Mouse (Mus musculus) liver, embryonic 13.5 days (tissue): Measurements from ENCODE around the gene Ints7. TPM values are rescaled to one million over a fixed set of nuclear protein-coding genes. Genes with fewer than 3 reads are reported as not detected.

Source experiments
- ATAC-seq: fragments of 200-750 bp; cut with Nextera tagmentation; 2 replicates; pipeline ENCODE4 v1.8.0; 2017; ENCODE audit warnings: low read depth, mild to moderate bottlenecking, moderate number of reproducible peaks, moderate library complexity
- DNase-seq: peaks from one replicate; pipeline ENCODE4 v3.0.0; 2022
- H3K27ac ChIP-seq: fragments of 300-500 bp; sonication (generic); 2 replicates; pipeline ENCODE4 v1.5.1; 2015; ENCODE audit warnings: moderate library complexity, mild to moderate bottlenecking, inconsistent platforms
- H3K27me3 ChIP-seq: fragments of 300-500 bp; sonication (generic); 2 replicates; pipeline ENCODE4 v1.6.1; 2015; ENCODE audit warnings: mild to moderate bottlenecking, inconsistent platforms
- H3K36me3 ChIP-seq: fragments of 300-500 bp; sonication (generic); 2 replicates; pipeline ENCODE4 v1.6.1; 2015; ENCODE audit warnings: mild to moderate bottlenecking, inconsistent platforms
- H3K4me1 ChIP-seq: fragments of 300-500 bp; sonication (generic); replicated peaks from 2 replicates; pipeline ENCODE4 v1.6.1; 2015; ENCODE audit warnings: inconsistent platforms
- H3K4me2 ChIP-seq: fragments of 300-500 bp; sonication (generic); 2 replicates; pipeline ENCODE4 v1.6.1; 2015; ENCODE audit warnings: inconsistent platforms, mild to moderate bottlenecking, moderate library complexity
- H3K4me3 ChIP-seq: fragments of 300-500 bp; sonication (generic); replicated peaks from 2 replicates; pipeline ENCODE4 v1.5.1; 2015; ENCODE audit warnings: mild to moderate bottlenecking, inconsistent platforms
- H3K9ac ChIP-seq: fragments of 300-500 bp; sonication (generic); 2 replicates; pipeline ENCODE4 v1.6.1; 2015; ENCODE audit warnings: mild to moderate bottlenecking, inconsistent platforms
- H3K9me3 ChIP-seq: fragments of 300-500 bp; sonication (generic); replicated peaks from 2 replicates; pipeline ENCODE4 v1.6.1; 2016; ENCODE audit warnings: inconsistent platforms
- WGBS: fragments of 180-500 bp; shearing (Covaris S2); methylation state at CpG from one replicate; pipeline ENCODE4 v1.1.7; 2015; ENCODE audit not compliant: insufficient replicate concordance; 5-methylcytosine and 5-hydroxymethylcytosine counted together
- polyA plus RNA-seq: library from polyadenylated mRNA; unstranded; fragments of >200 nt; fragmentation: Nextera tagmentation; extraction: Ambion mirVana; gene quantifications from 2 replicates; pipeline ENCODE4 v1.2.1, GENCODE M21; 2015

The Ints7 gene
- polyA plus RNA-seq, 1 experiment from 2014 or later: 25.0 TPM

DNA sequence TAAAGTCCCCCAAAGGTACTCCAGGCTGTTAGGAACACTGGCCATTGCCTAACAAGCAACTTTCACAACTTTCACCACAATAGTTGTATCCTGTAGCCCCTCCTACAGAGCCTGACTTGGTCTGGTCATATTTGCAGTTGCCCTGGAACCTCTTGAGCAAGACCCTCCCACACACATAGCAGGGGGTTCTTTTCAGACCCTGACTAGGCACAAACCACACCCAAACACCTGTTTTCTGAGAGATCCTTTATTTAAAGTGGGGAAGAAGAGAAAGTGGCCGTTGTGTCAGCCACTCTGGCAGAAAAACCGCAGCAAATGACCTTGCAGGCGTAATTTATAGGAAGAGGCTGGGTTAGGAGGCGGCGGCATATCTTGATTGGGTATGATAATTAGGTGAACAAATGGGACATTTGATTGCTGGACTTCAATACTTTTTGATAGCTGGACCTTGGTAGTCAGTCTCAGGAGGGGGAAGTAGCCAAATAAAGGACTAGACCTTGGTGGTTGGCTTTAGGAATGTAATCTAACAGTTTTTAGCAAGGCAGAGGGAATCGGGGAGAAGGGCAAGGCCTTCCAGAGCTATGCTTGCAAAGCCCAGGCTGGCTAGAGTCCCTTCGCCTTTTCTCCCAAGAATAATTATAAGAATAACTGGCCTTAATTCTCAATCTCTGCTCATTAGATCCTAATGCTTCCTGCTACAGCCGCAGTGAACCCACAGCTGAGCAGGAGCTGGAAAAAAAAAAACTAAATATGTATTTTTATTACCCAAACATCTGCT is 85.8 kb downstream of the Ints7 start:
- Histone ChIP-seq H3K4me3 (no peak overlapping the region), H3K36me3 (no peaks in the 10 kb centered on the region), H3K4me2 (no peak overlapping the region), H3K9ac (no peak overlapping the region), H3K27ac (no peak overlapping the region), H3K27me3 (no peaks in the 10 kb centered on the region), H3K9me3 (no peaks in the 10 kb centered on the region), H3K4me1 (peaks cover 16% of the 10 kb centered on the region)
- ATAC-seq: peak; percentile 38; the same call in 1 of the 2 replicates
- 47% methylated on average over 8 of the region's 8 CpGs for WGBS
- DNase-seq: no peak

DNA sequence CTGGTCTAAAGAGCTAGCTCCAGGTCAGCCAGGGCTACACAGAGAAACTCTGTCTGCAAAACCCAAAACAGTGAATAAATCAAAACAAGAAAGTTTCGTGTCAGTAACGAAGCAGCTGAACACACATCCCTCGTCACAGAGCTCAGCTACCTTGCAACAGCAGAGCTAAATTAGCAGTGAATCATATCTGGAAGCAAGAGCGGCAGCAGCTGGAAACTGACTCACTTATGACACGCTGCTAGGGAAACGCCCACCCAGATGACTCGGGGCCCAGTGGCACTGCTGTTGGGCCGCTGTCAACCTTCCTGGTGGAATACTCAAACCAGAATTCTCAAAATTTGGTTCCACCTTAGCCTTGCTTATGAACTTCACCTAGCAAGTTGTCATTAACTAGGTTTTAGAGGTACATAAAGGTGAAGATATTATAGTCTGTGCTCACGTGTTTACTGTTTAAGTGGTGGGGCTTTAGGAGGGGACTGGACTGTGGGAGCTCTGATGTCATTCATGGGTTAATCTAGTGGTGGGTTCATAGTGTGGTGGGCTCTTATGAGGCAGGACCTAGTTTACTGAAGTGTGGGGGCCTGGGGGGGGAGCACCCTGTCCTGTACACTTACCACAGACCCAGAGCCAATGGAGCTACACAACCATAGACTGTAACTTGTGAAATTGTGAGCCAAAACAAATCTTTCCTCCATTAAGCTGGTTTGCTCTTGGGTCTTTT is 86.9 kb downstream of the Ints7 start:
- ATAC-seq (no peak), DNase-seq (no peak)

DNA sequence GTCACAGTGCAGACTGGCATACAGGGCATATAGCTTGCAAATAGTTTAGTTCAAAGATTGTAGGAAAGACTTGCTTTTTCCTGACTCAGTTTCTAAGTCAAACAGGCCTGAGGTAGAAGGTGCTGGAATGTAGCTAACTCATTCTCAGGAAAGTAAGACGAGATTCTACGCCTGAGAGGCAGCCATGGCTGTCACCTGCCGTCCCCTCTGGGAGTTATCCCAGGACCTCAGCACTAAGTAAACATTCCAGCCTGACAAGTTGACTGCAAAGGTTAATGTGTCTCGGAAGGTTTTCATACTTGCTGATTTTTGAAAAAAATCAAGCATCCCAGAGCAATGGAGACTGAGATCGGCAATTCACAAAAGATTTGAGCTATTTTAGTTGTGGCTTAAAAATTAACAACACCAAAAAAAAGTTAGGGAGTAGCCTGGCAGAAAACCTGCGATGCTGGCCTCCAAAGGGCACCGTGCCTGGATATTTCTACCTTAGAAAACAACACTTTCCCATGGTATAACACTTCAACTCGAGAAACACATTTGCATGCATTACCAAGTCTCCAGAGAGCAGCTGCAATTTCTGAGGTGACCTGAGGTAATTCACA is 87.6 kb downstream of the Ints7 start:
- no peak overlapping the region for H3K4me3 ChIP-seq
- H3K9me3 ChIP-seq: no peaks in the 10 kb centered on the region
- ATAC-seq: no peak
- no peak for DNase-seq
- H3K27ac ChIP-seq: no peak overlapping the region
- no peaks in the 10 kb centered on the region for H3K27me3 ChIP-seq
- H3K9ac ChIP-seq: no peak overlapping the region
- peaks cover 16% of the 10 kb centered on the region for H3K4me1 ChIP-seq
- 47% methylated on average over 8 of the region's 8 CpGs for WGBS
- no peak overlapping the region for H3K4me2 ChIP-seq
- no peaks in the 10 kb centered on the region for H3K36me3 ChIP-seq

More for the DNA sequence above, 86.9 kb downstream of the Ints7 start:
- H3K4me3 ChIP-seq: no peak overlapping the region
- H3K36me3 ChIP-seq: no peaks in the 10 kb centered on the region
- no peak overlapping the region for H3K27ac ChIP-seq
- H3K27me3 ChIP-seq: no peaks in the 10 kb centered on the region
- peaks cover 16% of the 10 kb centered on the region for H3K4me1 ChIP-seq
- H3K9ac ChIP-seq: no peak overlapping the region
- no peak overlapping the region for H3K4me2 ChIP-seq
- H3K9me3 ChIP-seq: no peaks in the 10 kb centered on the region
- WGBS: 42% methylated on average over 9 of the region's 9 CpGs

DNA sequence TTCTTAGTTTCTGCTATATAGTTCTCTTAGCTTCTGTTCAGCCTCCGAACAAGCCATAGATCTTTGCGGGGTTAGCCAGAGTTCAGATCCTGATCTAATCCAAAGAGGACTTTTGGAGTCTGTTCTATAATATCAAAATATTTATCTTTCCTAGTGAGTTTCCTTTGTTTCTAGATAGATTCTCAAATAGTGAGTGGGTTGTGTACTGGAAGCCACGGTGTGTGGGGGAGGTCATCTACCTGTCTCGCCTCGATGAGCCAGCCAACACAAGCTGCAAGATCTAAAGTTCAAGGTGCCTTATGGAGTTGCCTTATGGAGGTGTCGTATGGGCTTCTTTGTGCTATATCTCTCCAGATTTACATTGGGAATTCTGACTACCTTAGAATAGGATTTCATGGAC is 88.2 kb downstream of the Ints7 start:
- Histone ChIP-seq H3K4me1 (peaks cover 16% of the 10 kb centered on the region), H3K27ac (no peak overlapping the region), H3K9ac (no peak overlapping the region), H3K9me3 (no peaks in the 10 kb centered on the region), H3K4me3 (no peak overlapping the region), H3K4me2 (no peak overlapping the region), H3K27me3 (no peaks in the 10 kb centered on the region), H3K36me3 (no peaks in the 10 kb centered on the region)
- DNase-seq: no peak
- 62% methylated on average over 6 of the region's 6 CpGs for WGBS
- no peak for ATAC-seq

DNA sequence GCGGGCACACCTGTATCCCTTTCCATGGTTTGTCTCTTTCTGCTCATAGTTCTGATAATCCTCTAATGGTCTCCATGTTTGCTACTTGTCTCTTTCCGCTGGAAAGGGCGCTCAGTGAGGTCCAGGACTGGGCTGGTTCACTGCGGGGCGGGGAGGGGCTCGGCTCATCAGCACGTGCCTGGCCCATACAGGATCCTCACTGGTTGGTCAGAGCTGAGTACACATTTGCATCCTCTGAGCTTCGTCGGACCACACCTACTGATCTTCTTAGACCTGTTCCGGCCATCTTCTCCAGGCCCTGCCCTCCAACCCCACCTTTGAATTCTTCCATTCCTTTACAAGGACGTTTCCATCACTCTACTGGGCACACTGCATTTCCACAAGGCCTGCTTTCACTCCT is 90.9 kb downstream of the Ints7 start:
- 58% methylated on average over 11 of the region's 11 CpGs for WGBS
- no peaks in the 10 kb centered on the region for H3K9me3 ChIP-seq
- no peak overlapping the region for H3K9ac ChIP-seq
- H3K4me2 ChIP-seq: no peak overlapping the region
- H3K27ac ChIP-seq: no peak overlapping the region
- no peaks in the 10 kb centered on the region for H3K27me3 ChIP-seq
- no peak for DNase-seq
- H3K4me1 ChIP-seq: peaks cover 13% of the 10 kb centered on the region
- no peak overlapping the region for H3K4me3 ChIP-seq
- ATAC-seq: no peak
- no peaks in the 10 kb centered on the region for H3K36me3 ChIP-seq

DNA sequence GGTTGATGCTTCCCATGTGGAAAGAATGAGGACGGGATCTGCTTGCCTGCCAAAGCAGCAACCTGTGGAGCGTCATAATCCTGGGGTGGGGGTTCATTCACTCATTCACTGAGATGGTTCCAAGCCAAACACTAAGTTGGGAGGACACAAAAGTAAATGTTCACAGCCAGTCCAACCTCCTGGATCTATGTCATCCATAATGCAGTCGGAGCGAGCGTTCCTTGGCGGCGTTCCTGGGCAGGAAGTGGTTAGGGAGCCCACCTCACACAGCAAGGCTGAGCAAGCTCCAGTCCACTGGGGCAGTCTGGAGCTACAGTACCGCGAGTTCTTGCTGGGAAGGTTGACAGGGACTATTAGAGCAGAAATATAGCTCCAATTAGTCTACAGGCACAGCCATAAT is 92.6 kb downstream of the Ints7 start:
- Histone ChIP-seq H3K9ac (no peak overlapping the region), H3K36me3 (no peaks in the 10 kb centered on the region), H3K9me3 (no peaks in the 10 kb centered on the region), H3K4me3 (no peak overlapping the region), H3K27me3 (no peaks in the 10 kb centered on the region), H3K4me2 (no peak overlapping the region), H3K4me1 (no peaks in the 10 kb centered on the region), H3K27ac (no peak overlapping the region)
- WGBS: 36% methylated on average over 9 of the region's 9 CpGs
- no peak for ATAC-seq
- no peak for DNase-seq

Other genes starting within 250 kb of the Ints7 start
- gene Tmem206, start 249.7 kb upstream of the Ints7 start, polyA plus RNA-seq: 6.8 and 10.1 TPM in 2 replicates
- gene Ppp2r5a, start 172.4 kb upstream of the Ints7 start, polyA plus RNA-seq: 13.6 and 15.6 TPM in 2 replicates
- 36.6 and 43.0 TPM in 2 replicates for gene Dtl, start 92 bp upstream of the Ints7 start, polyA plus RNA-seq
- gene Lpgat1, start 142.2 kb downstream of the Ints7 start, polyA plus RNA-seq: 8.1 and 8.8 TPM in 2 replicates
- 39.3 and 45.7 TPM in 2 replicates for gene Nek2, start 245.8 kb downstream of the Ints7 start, polyA plus RNA-seq